Mouse (Mus musculus) olfactory bulb, adult 2 months (tissue): Measurements from ENCODE around the gene Slc39a13.

ENCODE experiments used
- CTCF ChIP-seq: fragments of 200-500 bp; IDR thresholded peaks from 2 replicates; pipeline ENCODE4 v1.5.1; 2012; ENCODE audit warnings: low read depth, mild to moderate bottlenecking, low read length, moderate library complexity; ENCODE audit not compliant: insufficient read depth
- POLR2A ChIP-seq: fragments of 200-500 bp; IDR thresholded peaks from 2 replicates; pipeline ENCODE4 v1.6.1; 2012; ENCODE audit warnings: mild to moderate bottlenecking, low read depth, low read length, moderate library complexity; ENCODE audit not compliant: insufficient read depth

DNA sequence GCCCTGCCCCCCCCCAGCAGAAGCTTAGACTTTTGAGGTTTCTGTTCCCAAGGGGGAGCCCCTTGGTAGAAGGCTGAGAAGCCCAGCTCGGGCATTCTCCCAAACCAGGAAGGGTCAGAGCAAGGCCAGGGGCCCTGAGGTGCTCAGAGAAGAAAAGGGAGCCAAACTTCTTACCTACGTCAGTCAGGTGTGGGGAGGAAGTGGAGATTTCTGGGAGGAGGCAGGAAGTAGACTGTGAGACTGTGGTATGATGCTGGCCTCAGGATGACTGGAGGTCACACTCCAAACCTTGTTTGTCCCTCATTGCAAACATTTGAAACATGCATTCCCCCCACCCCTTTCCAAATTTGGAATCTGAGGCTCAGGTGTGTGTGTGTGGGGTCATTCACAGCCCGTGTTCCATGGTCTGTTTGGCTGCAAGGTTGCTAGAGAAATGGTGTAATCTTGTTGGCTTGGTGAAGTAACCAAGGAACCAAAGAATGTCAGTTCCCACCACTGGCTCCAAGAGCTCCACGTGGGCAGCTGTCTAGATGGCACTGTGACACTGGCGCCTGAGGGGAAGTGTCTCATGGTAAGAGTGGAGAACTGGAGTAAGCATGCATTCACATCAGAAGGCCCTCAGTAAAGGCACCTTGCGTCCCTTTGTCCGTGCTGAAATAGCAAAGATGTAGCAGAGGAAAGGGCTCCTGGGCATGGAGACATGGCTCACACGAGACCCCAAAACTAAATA is 10.7 kb upstream of the Slc39a13 start:
- no peak for TF ChIP-seq CTCF
- TF ChIP-seq POLR2A = no peak
